Mouse (Mus musculus): Measurements from ENCODE around the gene Naa16. TPM values are rescaled to one million over a fixed set of nuclear protein-coding genes. Genes with fewer than 3 reads are reported as not detected.

The Naa16 gene
- polyA plus RNA-seq, 1 experiment, result 2.1 TPM

- TF ChIP-seq POLR2A (IDR thresholded peaks at IDR 0.05; ENCODE audit: borderline replicate concordance, extremely low read depth, low read depth, low read length) (no peak), CTCF (IDR thresholded peaks at IDR 0.05; ENCODE audit: insufficient read depth, low read length) (no peak)
- 88% methylated on average over 12 of the region's 12 CpGs for WGBS
- Histone ChIP-seq H3K4me1 (ENCODE audit: control insufficient read depth, insufficient read depth, low read length) (no peaks in the 10 kb centered on the region; the same call in 1 of the 2 replicates), H3K4me3 (replicated peaks; ENCODE audit: extremely low read depth, low read depth, low read length) (no peak overlapping the region)
- DNase-seq, result no peak
These were observed 76.2 kb downstream of the Naa16 start for GRCm38 (mm10) chr14:79314245-79315010.

GRCm38 (mm10) chr14:79313439-79314175, 77.0 kb downstream of the Naa16 start:
- WGBS, result 66% methylated on average over 8 of the region's 8 CpGs
- H3K4me1 ChIP-seq (ENCODE audit: control insufficient read depth, insufficient read depth, low read length), result no peaks in the 10 kb centered on the region; the same call in 1 of the 2 replicates
- no peak for TF ChIP-seq POLR2A (IDR thresholded peaks at IDR 0.05; ENCODE audit: borderline replicate concordance, extremely low read depth, low read depth, low read length)
- no peak overlapping the region for H3K4me3 ChIP-seq (replicated peaks; ENCODE audit: extremely low read depth, low read depth, low read length)
- no peak for DNase-seq

GRCm38 (mm10) chr14:79312719-79313118, 77.9 kb downstream of the Naa16 start:
- TF ChIP-seq POLR2A (IDR thresholded peaks at IDR 0.05; ENCODE audit: borderline replicate concordance, extremely low read depth, low read depth, low read length) (no peak), CTCF (IDR thresholded peaks at IDR 0.05; ENCODE audit: insufficient read depth, low read length) (no peak)
- Histone ChIP-seq H3K4me3 (replicated peaks; ENCODE audit: extremely low read depth, low read depth, low read length) (no peak overlapping the region), H3K4me1 (ENCODE audit: control insufficient read depth, insufficient read depth, low read length) (no peaks in the 10 kb centered on the region; the same call in 1 of the 2 replicates)
- DNase-seq, result no peak
- 60% methylated on average over 4 of the region's 4 CpGs for WGBS

GRCm38 (mm10) chr14:79311918-79312454, 78.6 kb downstream of the Naa16 start:
- Histone ChIP-seq H3K4me1 (ENCODE audit: control insufficient read depth, insufficient read depth, low read length) (no peaks in the 10 kb centered on the region; the same call in 1 of the 2 replicates), H3K4me3 (replicated peaks; ENCODE audit: extremely low read depth, low read depth, low read length) (no peak overlapping the region)
- TF ChIP-seq CTCF (IDR thresholded peaks at IDR 0.05; ENCODE audit: insufficient read depth, low read length) (no peak), POLR2A (IDR thresholded peaks at IDR 0.05; ENCODE audit: borderline replicate concordance, extremely low read depth, low read depth, low read length) (no peak)
- DNase-seq, result no peak
- 47% methylated on average over 4 of the region's 4 CpGs for WGBS

GRCm38 (mm10) chr14:79309115-79309514, 81.5 kb downstream of the Naa16 start:
- Histone ChIP-seq H3K4me1 (ENCODE audit: control insufficient read depth, insufficient read depth, low read length) (no peaks in the 10 kb centered on the region), H3K4me3 (replicated peaks; ENCODE audit: extremely low read depth, low read depth, low read length) (no peak overlapping the region)
- no peak for DNase-seq
- TF ChIP-seq POLR2A (IDR thresholded peaks at IDR 0.05; ENCODE audit: borderline replicate concordance, extremely low read depth, low read depth, low read length) (no peak), CTCF (IDR thresholded peaks at IDR 0.05; ENCODE audit: insufficient read depth, low read length) (no peak)
- WGBS, result 57% methylated on average over 4 of the region's 4 CpGs

- no peak for DNase-seq
- no peak for TF ChIP-seq CTCF (IDR thresholded peaks at IDR 0.05; ENCODE audit: insufficient read depth, low read length)
- no peak for TF ChIP-seq POLR2A (IDR thresholded peaks at IDR 0.05; ENCODE audit: borderline replicate concordance, extremely low read depth, low read depth, low read length)
These were observed 82.2 kb downstream of the Naa16 start for GRCm38 (mm10) chr14:79308364-79308763.

GRCm38 (mm10) chr14:79307908-79308307, 82.7 kb downstream of the Naa16 start:
- 81% methylated on average over 5 of the region's 5 CpGs for WGBS
- no peaks in the 10 kb centered on the region for H3K4me1 ChIP-seq (ENCODE audit: control insufficient read depth, insufficient read depth, low read length)
- no peak overlapping the region for H3K4me3 ChIP-seq (replicated peaks; ENCODE audit: extremely low read depth, low read depth, low read length)
- DNase-seq, result no peak
- TF ChIP-seq CTCF (IDR thresholded peaks at IDR 0.05; ENCODE audit: insufficient read depth, low read length) (no peak), POLR2A (IDR thresholded peaks at IDR 0.05; ENCODE audit: borderline replicate concordance, extremely low read depth, low read depth, low read length) (no peak)

More at GRCm38 (mm10) chr14:79308364-79308763, 82.2 kb downstream of the Naa16 start:
- Histone ChIP-seq H3K4me1 (ENCODE audit: control insufficient read depth, insufficient read depth, low read length) (no peaks in the 10 kb centered on the region), H3K4me3 (replicated peaks; ENCODE audit: extremely low read depth, low read depth, low read length) (no peak overlapping the region)
- WGBS, result 63% methylated on average over 4 of the region's 4 CpGs

GRCm38 (mm10) chr14:79307138-79307537, 83.4 kb downstream of the Naa16 start:
- WGBS, result 92% methylated on average over 7 of the region's 7 CpGs
- DNase-seq, result no peak
- TF ChIP-seq CTCF (IDR thresholded peaks at IDR 0.05; ENCODE audit: insufficient read depth, low read length) (no peak), POLR2A (IDR thresholded peaks at IDR 0.05; ENCODE audit: borderline replicate concordance, extremely low read depth, low read depth, low read length) (no peak)
- no peak overlapping the region for H3K4me3 ChIP-seq (replicated peaks; ENCODE audit: extremely low read depth, low read depth, low read length)
- no peaks in the 10 kb centered on the region for H3K4me1 ChIP-seq (ENCODE audit: control insufficient read depth, insufficient read depth, low read length)

GRCm38 (mm10) chr14:79304873-79305464, 85.6 kb downstream of the Naa16 start:
- 87% methylated on average over 6 of the region's 6 CpGs for WGBS
- Histone ChIP-seq H3K4me3 (replicated peaks; ENCODE audit: extremely low read depth, low read depth, low read length) (no peak overlapping the region), H3K4me1 (ENCODE audit: control insufficient read depth, insufficient read depth, low read length) (no peaks in the 10 kb centered on the region)
- TF ChIP-seq CTCF (IDR thresholded peaks at IDR 0.05; ENCODE audit: insufficient read depth, low read length), result no peak
- TF ChIP-seq POLR2A (IDR thresholded peaks at IDR 0.05; ENCODE audit: borderline replicate concordance, extremely low read depth, low read depth, low read length), result no peak
- DNase-seq, result no peak

All from lung, adult 2 months (tissue).